Mouse (Mus musculus): ENCODE results near the gene Ndufa8.

The Ndufa8 gene

GRCm38 (mm10) chr2:36048748-36049566 is at the start of gene Ndufa8, which contains the start of gene Morn5:
TSS of gene Ndufa8 (minus strand) at chr2:36049406.
TSS of gene Morn5 (plus strand) at chr2:36049458.
- DNase-seq (ENCODE audit: low spot score), result peak; percentile 97

- no peak for DNase-seq (ENCODE audit: low spot score)
Observed at GRCm38 (mm10) chr2:36098021-36098420, 48.8 kb upstream of the Ndufa8 start.

GRCm38 (mm10) chr2:36097129-36097815 is 48.1 kb upstream of the Ndufa8 start:
- DNase-seq (ENCODE audit: low spot score), result no peak

- no peak for DNase-seq (ENCODE audit: low spot score)
Observed at GRCm38 (mm10) chr2:36093914-36094475, 44.8 kb upstream of the Ndufa8 start.

GRCm38 (mm10) chr2:36093301-36093700 is 44.1 kb upstream of the Ndufa8 start:
- no peak for DNase-seq (ENCODE audit: low spot score)

- DNase-seq (ENCODE audit: low spot score), result no peak
Observed at GRCm38 (mm10) chr2:36092748-36093147, 43.5 kb upstream of the Ndufa8 start.

- peak; percentile 22 for DNase-seq (ENCODE audit: low spot score)
Observed at GRCm38 (mm10) chr2:36090853-36091741, 41.9 kb upstream of the Ndufa8 start.

GRCm38 (mm10) chr2:36089190-36089589 is 40.0 kb upstream of the Ndufa8 start:
- DNase-seq (ENCODE audit: low spot score), result no peak

GRCm38 (mm10) chr2:36085041-36085440 is 35.8 kb upstream of the Ndufa8 start:
- DNase-seq (ENCODE audit: low spot score), result no peak

- no peak for DNase-seq (ENCODE audit: low spot score)
Observed at GRCm38 (mm10) chr2:36082802-36083580, 33.8 kb upstream of the Ndufa8 start.

- no peak for DNase-seq (ENCODE audit: low spot score)
Observed at GRCm38 (mm10) chr2:36081446-36081845, 32.2 kb upstream of the Ndufa8 start.

- DNase-seq (ENCODE audit: low spot score), result no peak
Observed at GRCm38 (mm10) chr2:36077160-36077761, 28.1 kb upstream of the Ndufa8 start.

- no peak for DNase-seq (ENCODE audit: low spot score)
Observed at GRCm38 (mm10) chr2:36075210-36075609, 26.0 kb upstream of the Ndufa8 start.

GRCm38 (mm10) chr2:36073781-36074180 is 24.6 kb upstream of the Ndufa8 start:
- DNase-seq (ENCODE audit: low spot score), result no peak

GRCm38 (mm10) chr2:36071660-36072305 is 22.6 kb upstream of the Ndufa8 start:
- DNase-seq (ENCODE audit: low spot score), result no peak

GRCm38 (mm10) chr2:36067132-36067531 is 17.9 kb upstream of the Ndufa8 start:
- no peak for DNase-seq (ENCODE audit: low spot score)

GRCm38 (mm10) chr2:36061409-36061808 is 12.2 kb upstream of the Ndufa8 start:
- DNase-seq (ENCODE audit: low spot score), result no peak

GRCm38 (mm10) chr2:36056248-36056647 is 7.0 kb upstream of the Ndufa8 start:
- DNase-seq (ENCODE audit: low spot score), result no peak

GRCm38 (mm10) chr2:36053249-36053648 is 4.0 kb upstream of the Ndufa8 start:
- DNase-seq (ENCODE audit: low spot score), result no peak

GRCm38 (mm10) chr2:36049567-36049954 is 355 bp upstream of the Ndufa8 start:
- DNase-seq (ENCODE audit: low spot score), result no peak

Measured in T-cell, adult 2 months (primary cell).